Mouse (Mus musculus) midbrain, postnatal 0 days (tissue): ENCODE results near the gene Boc. TPM values are rescaled to one million over a fixed set of nuclear protein-coding genes. Genes with fewer than 3 reads are reported as not detected.

Experiments
- ATAC-seq: fragments of 200-750 bp; cut with Nextera tagmentation; 2 replicates; pipeline ENCODE4 v1.8.0; 2017; ENCODE audit warnings: moderate number of reproducible peaks, mild to moderate bottlenecking, moderate TSS enrichment, moderate library complexity; ENCODE audit not compliant: low FRiP score
- DNase-seq: peaks from one replicate; pipeline ENCODE4 v3.0.0-alpha.2; 2015; ENCODE audit warnings: low spot score
- H3K27ac ChIP-seq: fragments of 300-500 bp; sonication (generic); 2 replicates; pipeline ENCODE4 v1.5.1; 2014; ENCODE audit warnings: low read depth, mild to moderate bottlenecking, low read length, mixed read lengths
- H3K27me3 ChIP-seq: fragments of 300-500 bp; sonication (generic); 2 replicates; pipeline ENCODE4 v1.6.1; 2014; ENCODE audit warnings: low read length, control low read depth, mixed read lengths; ENCODE audit not compliant: insufficient read depth
- H3K36me3 ChIP-seq: fragments of 300-500 bp; sonication (generic); 2 replicates; pipeline ENCODE4 v1.6.1; 2014; ENCODE audit warnings: low read length, control low read depth, mixed read lengths; ENCODE audit not compliant: insufficient read depth
- H3K4me1 ChIP-seq: fragments of 300-500 bp; sonication (generic); 2 replicates; pipeline ENCODE4 v1.6.1; 2014; ENCODE audit warnings: mild to moderate bottlenecking, control low read depth, antibody characterized with exemption, low read length, mixed read lengths; ENCODE audit not compliant: insufficient read depth
- H3K4me2 ChIP-seq: fragments of 300-500 bp; sonication (generic); 2 replicates; pipeline ENCODE4 v1.6.1; 2014; ENCODE audit warnings: low read depth, mild to moderate bottlenecking, low read length, mixed read lengths; ENCODE audit not compliant: poor library complexity, severe bottlenecking
- H3K4me3 ChIP-seq: fragments of 300-500 bp; sonication (generic); 2 replicates; pipeline ENCODE4 v1.5.1; 2014; ENCODE audit warnings: low read depth, mild to moderate bottlenecking, low read length, moderate library complexity
- H3K9ac ChIP-seq: fragments of 300-500 bp; sonication (generic); replicated peaks from 2 replicates; pipeline ENCODE4 v1.6.1; 2014; ENCODE audit warnings: mild to moderate bottlenecking, low read length, moderate library complexity, mixed read lengths; ENCODE audit not compliant: poor library complexity, severe bottlenecking
- H3K9me3 ChIP-seq: fragments of 300-500 bp; sonication (generic); 2 replicates; pipeline ENCODE4 v1.6.1; 2016; ENCODE audit warnings: low read length, control low read depth
- CTCF ChIP-seq: IDR thresholded peaks from 2 replicates; pipeline ENCODE4 v1.5.1; 2016; ENCODE audit warnings: antibody characterized with exemption, mild to moderate bottlenecking
- WGBS: fragments of 180-500 bp; shearing (Covaris S2); extraction: QIAGEN DNeasy Blood & Tissue Kit; methylation state at CpG from one replicate; pipeline ENCODE4 v1.1.7; 2014; 5-methylcytosine and 5-hydroxymethylcytosine counted together
- polyA plus RNA-seq: library from polyadenylated mRNA; unstranded; fragments of >200 nt; fragmentation: Nextera tagmentation; extraction: Ambion mirVana; gene quantifications from 2 replicates; pipeline ENCODE4 v1.2.1, GENCODE M21; 2015
- total RNA-seq: library from RNA; depleted of rRNA; stranded (reverse); fragments of >200 nt; gene quantifications from 2 replicates; pipeline ENCODE4 v1.2.3, GENCODE M21; 2014

Gene Boc
- total and polyA plus RNA-seq, 2 experiments from 2014 or later: 2.7 to 24.9 TPM

GRCm38 (mm10) chr16:44545153-44545552 is 13.5 kb downstream of the Boc start:
- Histone ChIP-seq H3K36me3 (no peaks in the 10 kb centered on the region), H3K27ac (0 out of 2 replicates have a peak overlapping the region, but pooled peaks have one; percentile 12), H3K27me3 (no peaks in the 10 kb centered on the region), H3K4me3 (no peak overlapping the region), H3K4me1 (peaks cover 15% of the 10 kb centered on the region), H3K9ac (0 out of 2 replicates have a peak overlapping the region, but pooled peaks have one; percentile 29), H3K4me2 (no peak overlapping the region), H3K9me3 (no peaks in the 10 kb centered on the region)
- 21% methylated on average over 7 of the region's 7 CpGs for WGBS
- TF ChIP-seq CTCF: no peak
- no peak for ATAC-seq
- no peak for DNase-seq

- no peak for DNase-seq
- Histone ChIP-seq H3K4me1 (peaks cover 11% of the 10 kb centered on the region; the same call in 1 of the 2 replicates), H3K27me3 (no peaks in the 10 kb centered on the region), H3K4me2 (no peak overlapping the region), H3K27ac (0 out of 2 replicates have a peak overlapping the region, but pooled peaks have one; percentile 38), H3K9me3 (no peaks in the 10 kb centered on the region), H3K36me3 (no peaks in the 10 kb centered on the region), H3K9ac (no peak overlapping the region), H3K4me3 (no peak overlapping the region)
- 32% methylated on average over 3 of the region's 3 CpGs for WGBS
- TF ChIP-seq CTCF: peak; percentile 53
- no peak for ATAC-seq
Measured at GRCm38 (mm10) chr16:44543098-44543497, 15.6 kb downstream of the Boc start.

- Histone ChIP-seq H3K4me3 (no peak overlapping the region), H3K9ac (no peak overlapping the region), H3K36me3 (no peaks in the 10 kb centered on the region), H3K9me3 (no peaks in the 10 kb centered on the region), H3K4me1 (peaks cover 11% of the 10 kb centered on the region; the same call in 1 of the 2 replicates), H3K27ac (peak overlapping the region; percentile 38; the same call in 1 of the 2 replicates), H3K27me3 (no peaks in the 10 kb centered on the region), H3K4me2 (no peak overlapping the region)
- DNase-seq: no peak
- TF ChIP-seq CTCF: no peak
- ATAC-seq: peak; percentile 29; the same call in 1 of the 2 replicates
- WGBS: 51% methylated on average over 3 of the region's 3 CpGs
Measured at GRCm38 (mm10) chr16:44542029-44542690, 16.5 kb downstream of the Boc start.

- TF ChIP-seq CTCF: no peak
- DNase-seq (no peak), ATAC-seq (no peak)
- H3K4me3 ChIP-seq: no peak overlapping the region
- H3K4me2 ChIP-seq: no peak overlapping the region
- peaks cover 11% of the 10 kb centered on the region; the same call in 1 of the 2 replicates for H3K4me1 ChIP-seq
- H3K9ac ChIP-seq: no peak overlapping the region
- no peaks in the 10 kb centered on the region for H3K36me3 ChIP-seq
- H3K9me3 ChIP-seq: no peaks in the 10 kb centered on the region
- no peak overlapping the region for H3K27ac ChIP-seq
- H3K27me3 ChIP-seq: no peaks in the 10 kb centered on the region
- WGBS: 57% methylated on average over 8 of the region's 8 CpGs
Measured at GRCm38 (mm10) chr16:44539611-44540010, 19.1 kb downstream of the Boc start.

GRCm38 (mm10) chr16:44538401-44539395 is 20.0 kb downstream of the Boc start:
- Histone ChIP-seq H3K4me2 (no peak overlapping the region), H3K9ac (no peak overlapping the region), H3K4me1 (peaks cover 11% of the 10 kb centered on the region; the same call in 1 of the 2 replicates), H3K9me3 (no peaks in the 10 kb centered on the region), H3K27me3 (no peaks in the 10 kb centered on the region), H3K36me3 (no peaks in the 10 kb centered on the region), H3K4me3 (no peak overlapping the region), H3K27ac (no peak overlapping the region)
- DNase-seq (no peak), ATAC-seq (no peak)
- 0 out of 2 replicates have a peak, but pooled peaks have one; percentile 3 for TF ChIP-seq CTCF
- 45% methylated on average over 16 of the region's 16 CpGs for WGBS
